Mouse (Mus musculus): ENCODE measurements around the gene Oosp1.

Gene Oosp1

GRCm38 (mm10) chr19:11617983-11618382 lies 73.0 kb downstream of the Oosp1 start:
- no peak for DNase-seq (ENCODE audit: low spot score)

Measured in c-Kit-positive CD71-positive TER-119-positive erythroid progenitor cells, embryonic 14.5 days (primary cell).